ENCODE assay signal across 9 mouse cellular contexts in the genomic region with DNA sequence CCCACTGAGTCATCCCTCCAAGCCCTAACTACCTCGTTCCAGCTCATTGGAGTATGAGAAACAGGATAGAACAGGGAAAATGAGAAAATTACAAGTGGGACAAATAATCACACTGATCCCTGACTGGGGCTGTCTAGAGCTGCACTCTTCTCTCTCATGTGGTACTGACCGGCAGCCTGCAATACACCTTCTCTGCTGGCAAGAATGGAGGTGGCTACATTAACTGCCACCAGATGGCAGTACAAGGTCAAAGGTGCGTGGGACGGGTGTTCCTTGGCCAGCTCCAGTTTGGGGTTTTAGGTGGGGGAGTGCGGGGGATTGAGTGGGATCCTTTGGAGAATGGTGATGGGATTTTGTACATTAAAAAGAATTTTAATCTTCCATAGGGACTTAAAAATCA. TPM values are rescaled to one million over a fixed set of nuclear protein-coding genes. Genes with fewer than 3 reads are reported as not detected.
A peak's percentile ranks its signal among the peaks of the same experiment; 100 is the strongest.
DNase-seq lines count a peak whose midpoint lies in the region; ATAC-seq and TF ChIP-seq lines count a peak whose summit lies in the region.
"Had no signal": no experiment of that assay in that cellular context is flagged by ENCODE, and none has a peak within 500 bp of the region (broad histone marks: within the 10 kb centered on the region; RNA-seq: fewer than 3 reads in every experiment).

No protein-coding gene starts in this region.

- no peak overlapping the region for H3K4me2 ChIP-seq in embryonic facial prominence, embryonic 14.5 days (ENCODE audit: low read depth, low read length)
- no peak overlapping the region for H3K4me2 ChIP-seq in hindbrain, embryonic 15.5 days

- peak; percentile 18 to 26 for DNase-seq in left cerebral cortex, postnatal 25 days (ENCODE audit: low spot score in 2 of 2)
- DNase-seq in left cerebral cortex, adult 9 months (ENCODE audit: low spot score in 2 of 2), result no peak
- DNase-seq in embryonic facial prominence, embryonic 14.5 days (ENCODE audit: low spot score), result peak; percentile 32
- DNase-seq in liver, result peak; percentile 41
- DNase-seq in thymus, postnatal 0 days (ENCODE audit: low spot score), result peak; percentile 78

- H3K9me3 ChIP-seq in embryonic facial prominence, embryonic 14.5 days (ENCODE audit: control insufficient read depth, low read length), result no peaks in the 10 kb centered on the region
- no peaks in the 10 kb centered on the region for H3K9me3 ChIP-seq in hindbrain, embryonic 15.5 days

- TF ChIP-seq CTCF in bone marrow, adult 2 months (IDR thresholded peaks at IDR 0.05; ENCODE audit: control insufficient read depth, insufficient read depth, low read length), result peak; percentile 72

- no peak for TF ChIP-seq POLR2A in bone marrow, adult 2 months (IDR thresholded peaks at IDR 0.05; ENCODE audit: borderline replicate concordance, control insufficient read depth, low read depth, low read length)

- peak; percentile 70; the same call in 1 of the 2 replicates for ATAC-seq in embryonic facial prominence, embryonic 14.5 days (ENCODE audit: low read depth)
- ATAC-seq in hindbrain, embryonic 15.5 days (ENCODE audit: low FRiP score, low read depth), result peak; percentile 65
- 0 out of 2 replicates have a peak, but pooled peaks have one; percentile 50 for ATAC-seq in monocyte, adult 5-6 weeks (replicated peaks; ENCODE audit: insufficient number of reproducible peaks, low FRiP score, low TSS enrichment, poor library complexity, severe bottlenecking)

- H3K27ac ChIP-seq in bone marrow, adult 2 months (ENCODE audit: control insufficient read depth, insufficient read depth, low read depth, low read length, poor library complexity), result no peak overlapping the region
- no peak overlapping the region for H3K27ac ChIP-seq in embryonic facial prominence, embryonic 14.5 days (replicated peaks; ENCODE audit: low read depth, low read length)
- H3K27ac ChIP-seq in hindbrain, embryonic 15.5 days (replicated peaks), result no peak overlapping the region

- intact Hi-C loops in left cerebral cortex, postnatal 25 days (cut with DNase I), result loop anchor here (10.0 kb wide), 1 partner anchor 675 kb away; the partner anchor contains the start of gene Mrpl35

- H3K27me3 ChIP-seq in embryonic facial prominence, embryonic 14.5 days (replicated peaks; ENCODE audit: control insufficient read depth, insufficient read depth, low read length), result no peaks in the 10 kb centered on the region
- no peaks in the 10 kb centered on the region for H3K27me3 ChIP-seq in hindbrain, embryonic 15.5 days

- H3K4me3 ChIP-seq in bone marrow, adult 2 months (replicated peaks; ENCODE audit: control insufficient read depth, low read depth, low read length), result no peak overlapping the region
- no peak overlapping the region for H3K4me3 ChIP-seq in embryonic facial prominence, embryonic 14.5 days (ENCODE audit: low read depth, low read length)
- no peak overlapping the region for H3K4me3 ChIP-seq in hindbrain, embryonic 15.5 days

- H3K36me3 ChIP-seq in embryonic facial prominence, embryonic 14.5 days (ENCODE audit: control insufficient read depth, insufficient read depth, low read length), result no peaks in the 10 kb centered on the region
- no peaks in the 10 kb centered on the region for H3K36me3 ChIP-seq in hindbrain, embryonic 15.5 days

- 10% methylated on average over 5 of the region's 5 CpGs for WGBS in bone marrow, adult 2 months
- 10% methylated on average over 5 of the region's 5 CpGs for WGBS in embryonic facial prominence, embryonic 14.5 days
- 21% methylated on average over 5 of the region's 5 CpGs for WGBS in hindbrain, embryonic 15.5 days

- no peaks in the 10 kb centered on the region for H3K4me1 ChIP-seq in bone marrow, adult 2 months (ENCODE audit: control insufficient read depth, insufficient read depth, low read length)
- H3K4me1 ChIP-seq in embryonic facial prominence, embryonic 14.5 days (ENCODE audit: control insufficient read depth, insufficient read depth, low read length), result no peaks in the 10 kb centered on the region
- H3K4me1 ChIP-seq in hindbrain, embryonic 15.5 days (replicated peaks), result no peaks in the 10 kb centered on the region

- H3K9ac ChIP-seq in embryonic facial prominence, embryonic 14.5 days (ENCODE audit: low read depth, low read length), result no peak overlapping the region
- no peak overlapping the region for H3K9ac ChIP-seq in hindbrain, embryonic 15.5 days

RNA-seq across cellular contexts. Expression of gene Thnsl2, which starts 5.3 kb away (rescaled TPM):
- 1 to 10 TPM; 2.7 to 3.0 TPM for total RNA-seq in left cerebral cortex, postnatal 25 days (2021)
- not detected in 2 replicates for polyA plus RNA-seq in bone marrow, adult 2 months (2011; ENCODE audit: insufficient read depth, insufficient read length, low replicate concordance, missing spikeins)
- 7.6 and 8.1 TPM in 2 replicates for polyA plus RNA-seq in embryonic facial prominence, embryonic 14.5 days (2014; fragmentation: Nextera tagmentation; extraction: Ambion mirVana)
- 4.5 and 5.6 TPM in 2 replicates for polyA plus RNA-seq in hindbrain, embryonic 15.5 days (2015; fragmentation: Nextera tagmentation; extraction: Ambion mirVana)
- total RNA-seq in monocyte, adult 5-6 weeks (2017), result not detected in 3 replicates
- polyA plus RNA-seq in thymus, postnatal 0 days (2015; fragmentation: Nextera tagmentation; extraction: Ambion mirVana), result 7.8 and 11.3 TPM in 2 replicates

RNA-seq across cellular contexts. Expression of gene Fabp1, which starts 50.1 kb away (rescaled TPM):
- not detected for total RNA-seq in left cerebral cortex, postnatal 25 days (2021)
- polyA plus RNA-seq in bone marrow, adult 2 months (2011; ENCODE audit: insufficient read depth, insufficient read length, low replicate concordance, missing spikeins), result 31.0 and 166 TPM in 2 replicates
- not detected in 2 replicates for polyA plus RNA-seq in embryonic facial prominence, embryonic 14.5 days (2014; fragmentation: Nextera tagmentation; extraction: Ambion mirVana)
- 0.30 and 0.75 TPM in 2 replicates for polyA plus RNA-seq in hindbrain, embryonic 15.5 days (2015; fragmentation: Nextera tagmentation; extraction: Ambion mirVana)
- total RNA-seq in monocyte, adult 5-6 weeks (2017), result not detected in 3 replicates
- 1.3 and 2.3 TPM in 2 replicates for polyA plus RNA-seq in thymus, postnatal 0 days (2015; fragmentation: Nextera tagmentation; extraction: Ambion mirVana)
- total RNA-seq: left cerebral cortex, postnatal 36 days had no signal

Comparison
In these comparisons a context has a peak if more than half of its experiments do, and no peak if none do; other contexts are left out.
1. DNase-seq: peak in left cerebral cortex, postnatal 25 days (2 of 2), embryonic facial prominence, embryonic 14.5 days (single experiment), liver (single experiment) and thymus, postnatal 0 days (single experiment); none in left cerebral cortex, adult 9 months (0 of 2).
2. Peak in every context shown above with its lines, with median percentiles within 50 percentile points of each other: ATAC-seq.